Mouse (Mus musculus) heart, embryonic 16.5 days (tissue): ENCODE results near the gene Tmsb15b2. TPM values are rescaled to one million over a fixed set of nuclear protein-coding genes. Genes with fewer than 3 reads are reported as not detected.
"Not testable (repeated sequence)": the region's sequence is repeated elsewhere in the genome, so short reads cannot be mapped to it uniquely, and the experiment has no call there.

Source experiments
- ATAC-seq: fragments of 200-750 bp; cut with Nextera tagmentation; replicated peaks from 2 replicates; pipeline ENCODE4 v1.8.0; 2017; ENCODE audit warnings: moderate number of reproducible peaks; ENCODE audit not compliant: insufficient read depth, low FRiP score; ENCODE audit errors: extremely low read depth
- H3K27ac ChIP-seq: fragments of 300-500 bp; sonication (generic); 2 replicates; pipeline ENCODE4 v1.5.1; 2014; ENCODE audit warnings: mild to moderate bottlenecking, low read length, control low read depth, moderate library complexity
- H3K27me3 ChIP-seq: fragments of 300-500 bp; sonication (generic); 2 replicates; pipeline ENCODE4 v1.6.1; 2014; ENCODE audit warnings: low read length, mixed read lengths; ENCODE audit not compliant: control insufficient read depth, insufficient read depth
- H3K36me3 ChIP-seq: fragments of 300-500 bp; sonication (generic); 2 replicates; pipeline ENCODE4 v1.6.1; 2014; ENCODE audit not compliant: control insufficient read depth, insufficient read depth
- H3K4me1 ChIP-seq: fragments of 300-500 bp; sonication (generic); 2 replicates; pipeline ENCODE4 v1.6.1; 2014; ENCODE audit warnings: low read length, mixed read lengths; ENCODE audit not compliant: control insufficient read depth, insufficient read depth
- H3K4me2 ChIP-seq: fragments of 300-500 bp; sonication (generic); 2 replicates; pipeline ENCODE4 v1.6.1; 2014; ENCODE audit warnings: low read depth, mild to moderate bottlenecking, control low read depth, low read length
- H3K4me3 ChIP-seq: fragments of 300-500 bp; sonication (generic); 2 replicates; pipeline ENCODE4 v1.5.1; 2014; ENCODE audit warnings: mild to moderate bottlenecking, control low read depth, low read length
- H3K9ac ChIP-seq: fragments of 300-500 bp; sonication (generic); 2 replicates; pipeline ENCODE4 v1.6.1; 2014; ENCODE audit warnings: low read length, control low read depth
- H3K9me3 ChIP-seq: fragments of 300-500 bp; sonication (generic); replicated peaks from 2 replicates; pipeline ENCODE4 v1.6.1; 2016; ENCODE audit warnings: low read length; ENCODE audit not compliant: control insufficient read depth
- WGBS: fragments of 180-500 bp; shearing (Covaris S2); extraction: QIAGEN DNeasy Blood & Tissue Kit; methylation state at CpG from one replicate; pipeline ENCODE4 v1.1.7; 2014; 5-methylcytosine and 5-hydroxymethylcytosine counted together
- polyA plus RNA-seq: library from polyadenylated mRNA; unstranded; fragments of >200 nt; fragmentation: Nextera tagmentation; extraction: Ambion mirVana; gene quantifications from 2 replicates; pipeline ENCODE4 v1.2.1, GENCODE M21; 2015

Gene Tmsb15b2
- polyA plus RNA-seq, 1 experiment from 2014 or later, result 10.8 TPM

GRCm38 (mm10) chrX:136986039-136986438, 10.7 kb upstream of the Tmsb15b2 start:
- no peak for ATAC-seq
- Histone ChIP-seq H3K9ac (no peak overlapping the region), H3K36me3 (no peaks in the 10 kb centered on the region), H3K9me3 (no peaks in the 10 kb centered on the region), H3K27ac (no peak overlapping the region), H3K27me3 (no peaks in the 10 kb centered on the region), H3K4me1 (no peaks in the 10 kb centered on the region), H3K4me3 (no peak overlapping the region), H3K4me2 (no peak overlapping the region)

GRCm38 (mm10) chrX:136978616-136979015, 3.3 kb upstream of the Tmsb15b2 start:
- Histone ChIP-seq H3K9me3 (no peaks in the 10 kb centered on the region), H3K9ac (no peak overlapping the region), H3K36me3 (no peaks in the 10 kb centered on the region), H3K27ac (no peak overlapping the region), H3K4me1 (no peaks in the 10 kb centered on the region), H3K4me3 (no peak overlapping the region), H3K4me2 (no peak overlapping the region), H3K27me3 (no peaks in the 10 kb centered on the region)
- no peak for ATAC-seq

- peak within 1 kb of the TSS; percentile 66 for H3K9ac ChIP-seq
- no peaks in the 10 kb centered on the region for H3K36me3 ChIP-seq
- no peaks in the 10 kb centered on the region for H3K9me3 ChIP-seq
- peak within 1 kb of the TSS; percentile 66 for H3K4me2 ChIP-seq
- H3K27me3 ChIP-seq, result no peaks in the 10 kb centered on the region
- ATAC-seq, result peak; percentile 99
- no peak within 1 kb of the TSS for H3K27ac ChIP-seq
- H3K4me3 ChIP-seq, result peak within 1 kb of the TSS; percentile 46
- WGBS, result 25% methylated on average over 15 of the region's 15 CpGs
- no peaks in the 10 kb centered on the region for H3K4me1 ChIP-seq
Measured at GRCm38 (mm10) chrX:136976424-136977084, 1.3 kb upstream of the Tmsb15b2 start, which contains the start of the genes Tmsb15l and Tmsb15b1. Gene Tmsb15l (minus strand): TSS chrX:136976869. Gene Tmsb15b1 (minus strand): TSS chrX:136976874.

GRCm38 (mm10) chrX:136959688-136960087, 15.6 kb downstream of the Tmsb15b2 start:
- ATAC-seq, result no peak
- Histone ChIP-seq H3K4me3 (no peak overlapping the region), H3K27ac (no peak overlapping the region), H3K4me1 (no peaks in the 10 kb centered on the region), H3K4me2 (no peak overlapping the region), H3K9me3 (0 out of 2 replicates have a peak, but pooled peaks cover 4% of the 10 kb centered on the region), H3K9ac (no peak overlapping the region), H3K36me3 (no peaks in the 10 kb centered on the region), H3K27me3 (no peaks in the 10 kb centered on the region)
- WGBS, result 26% methylated on average over 2 of the region's 2 CpGs

GRCm38 (mm10) chrX:136958300-136958699, 17.0 kb downstream of the Tmsb15b2 start:
- 50% methylated on average over 5 of the region's 5 CpGs for WGBS
- H3K27ac ChIP-seq, H3K4me1 ChIP-seq, ATAC-seq, H3K27me3 ChIP-seq, H3K9me3 ChIP-seq, H3K36me3 ChIP-seq, H3K9ac ChIP-seq: not testable (repeated sequence)
- peak overlapping the region; percentile 60 for H3K4me2 ChIP-seq
- peak overlapping the region; percentile 33 for H3K4me3 ChIP-seq

GRCm38 (mm10) chrX:136957583-136958279, 17.6 kb downstream of the Tmsb15b2 start:
- H3K9me3 ChIP-seq, H3K4me1 ChIP-seq, H3K9ac ChIP-seq, H3K27me3 ChIP-seq, H3K27ac ChIP-seq, H3K36me3 ChIP-seq: not testable (repeated sequence)
- H3K4me2 ChIP-seq, result peak overlapping the region; percentile 60
- WGBS, result 20% methylated on average over 13 of the region's 13 CpGs
- peak overlapping the region; percentile 33 for H3K4me3 ChIP-seq
- peak; percentile 75 for ATAC-seq

- Histone ChIP-seq H3K27ac (no peak overlapping the region), H3K9ac (no peak overlapping the region), H3K9me3 (no peaks in the 10 kb centered on the region), H3K4me2 (no peak overlapping the region), H3K27me3 (no peaks in the 10 kb centered on the region), H3K36me3 (no peaks in the 10 kb centered on the region), H3K4me3 (no peak overlapping the region), H3K4me1 (no peaks in the 10 kb centered on the region)
- ATAC-seq, result no peak
- WGBS, result 17% methylated on average over 3 of the region's 3 CpGs
Measured at GRCm38 (mm10) chrX:136937985-136938384, 37.3 kb downstream of the Tmsb15b2 start.

GRCm38 (mm10) chrX:136927031-136927430, 48.3 kb downstream of the Tmsb15b2 start, which contains the start of gene H2bfm:
Gene H2bfm (plus strand): TSS chrX:136927325.
- H3K4me1 ChIP-seq, result no peaks in the 10 kb centered on the region
- H3K9me3 ChIP-seq, result peaks cover 3% of the 10 kb centered on the region; the same call in 1 of the 2 replicates
- H3K27ac ChIP-seq, result no peak within 1 kb of the TSS
- H3K4me3 ChIP-seq, result no peak within 1 kb of the TSS
- H3K36me3 ChIP-seq, result no peaks in the 10 kb centered on the region
- ATAC-seq, result no peak
- H3K9ac ChIP-seq, result no peak within 1 kb of the TSS
- WGBS, result 86% methylated on average over 14 of the region's 14 CpGs
- H3K27me3 ChIP-seq, result no peaks in the 10 kb centered on the region
- no peak within 1 kb of the TSS for H3K4me2 ChIP-seq

- Histone ChIP-seq H3K9ac (no peak overlapping the region), H3K4me1 (no peaks in the 10 kb centered on the region), H3K9me3 (peaks cover 3% of the 10 kb centered on the region; the same call in 1 of the 2 replicates)
Measured at GRCm38 (mm10) chrX:136925863-136926262, 49.4 kb downstream of the Tmsb15b2 start.

More at GRCm38 (mm10) chrX:136925863-136926262, 49.4 kb downstream of the Tmsb15b2 start:
- Histone ChIP-seq H3K27me3 (no peaks in the 10 kb centered on the region), H3K36me3 (no peaks in the 10 kb centered on the region), H3K27ac (no peak overlapping the region), H3K4me2 (no peak overlapping the region), H3K4me3 (no peak overlapping the region)
- no peak for ATAC-seq
